Mouse (Mus musculus): Measurements from ENCODE around the gene Rnps1.
"Not testable (repeated sequence)": the region's sequence is repeated elsewhere in the genome, so short reads cannot be mapped to it uniquely, and the experiment has no call there.

Rnps1 gene

DNA sequence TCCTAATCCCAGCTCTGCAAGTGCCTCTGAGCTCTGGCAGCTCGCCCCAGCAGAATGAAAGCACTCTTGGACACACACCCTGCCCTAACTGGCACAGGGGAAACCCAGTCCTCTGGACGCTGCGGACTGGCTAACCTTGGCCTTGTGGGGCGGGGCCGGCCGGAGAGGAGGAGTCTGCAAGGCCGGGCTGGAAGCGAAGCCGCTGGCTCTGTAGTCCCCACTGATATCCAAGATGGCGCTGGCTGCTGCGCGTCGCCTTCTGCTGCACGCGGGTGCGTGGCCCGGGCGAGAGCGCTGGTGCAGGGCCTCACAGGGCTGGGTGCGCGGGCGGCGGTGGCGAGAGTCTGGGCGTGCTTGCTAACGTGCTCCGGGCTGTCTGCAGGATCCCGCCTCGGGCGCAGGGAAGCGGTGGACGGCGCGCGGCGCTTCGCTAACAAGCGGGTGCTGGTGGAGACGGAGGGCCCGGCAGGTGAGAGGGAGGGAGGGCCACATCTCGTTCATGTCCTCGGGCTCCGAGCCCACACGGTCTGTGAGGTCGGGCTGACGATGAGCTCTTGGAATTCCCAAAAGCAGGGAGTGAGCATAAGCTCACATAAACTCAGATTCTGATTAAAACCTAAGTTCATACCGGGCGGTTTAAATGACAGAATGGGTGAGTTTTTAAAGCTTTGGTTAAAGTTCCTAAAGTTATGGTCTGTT, 12.3 kb downstream of the Rnps1 start, which contains the start of gene Eci1:
Eci1 (plus strand) TSS at position 171 of the 699 bp plus-strand sequence.
- DNase-seq (ENCODE audit: inconsistent age in 2 of 2, low spot score in 1 of 2) = peak; percentile 99

DNA sequence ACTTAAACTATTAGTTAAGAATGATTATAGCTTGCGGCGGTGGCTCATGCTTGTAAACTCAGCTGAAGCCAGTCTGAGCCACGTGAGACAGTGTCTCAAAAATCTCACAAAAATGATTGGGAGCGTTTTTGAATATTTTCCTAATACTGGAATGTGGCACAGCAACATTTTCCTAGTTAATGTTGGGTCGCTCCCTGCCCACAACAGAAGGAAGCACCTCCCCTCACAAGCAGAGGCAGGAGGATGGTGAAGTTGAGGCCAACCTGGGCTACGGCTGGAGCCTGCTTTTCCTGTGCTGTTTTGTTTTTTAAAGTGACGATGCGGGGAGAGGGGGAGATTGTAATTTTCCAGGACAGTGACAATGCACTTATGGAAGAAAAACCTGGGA, 12.8 kb downstream of the Rnps1 start:
- peak in 1 of 2 experiments; percentile 78 for DNase-seq (ENCODE audit: inconsistent age in 2 of 2, low spot score in 1 of 2)

DNA sequence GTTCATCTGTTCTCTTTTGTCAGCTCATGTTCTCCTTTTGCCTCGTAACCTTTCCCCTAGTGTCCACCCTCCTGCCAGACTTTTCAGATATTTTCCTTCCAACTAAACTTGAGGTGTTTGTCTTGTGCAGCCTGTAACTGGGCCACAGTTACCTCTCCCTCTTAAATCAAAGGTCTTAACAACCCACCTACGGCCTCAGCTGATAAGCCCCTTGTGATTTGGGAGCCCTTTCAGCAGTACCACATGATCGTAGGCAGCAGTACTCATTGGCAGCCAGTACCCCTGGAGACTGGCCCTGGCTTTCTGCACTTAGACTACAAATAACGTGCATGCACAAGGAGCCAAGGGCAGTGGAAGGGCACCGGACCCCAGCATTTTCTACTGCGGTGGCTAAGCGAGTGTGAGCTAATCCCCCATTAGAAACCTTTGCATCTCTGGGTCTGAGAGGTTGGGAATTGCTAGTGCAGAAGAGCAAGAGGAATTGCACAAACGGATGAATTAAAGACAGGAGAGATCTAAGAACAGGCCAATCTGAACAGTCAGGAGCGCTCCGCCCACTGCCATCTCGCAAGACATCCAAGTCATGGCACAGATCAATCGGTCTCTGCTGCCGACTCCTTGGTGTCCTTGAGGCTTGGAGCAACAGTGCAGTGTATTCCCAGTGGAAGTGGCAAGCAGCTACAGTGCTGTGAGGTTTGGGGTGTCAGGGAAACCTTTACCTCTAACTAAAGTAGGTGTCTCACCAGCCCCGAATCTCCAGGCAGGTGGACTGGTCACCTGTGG, 15.0 kb downstream of the Rnps1 start:
- peak; percentile 64 to 81 for DNase-seq (ENCODE audit: inconsistent age in 2 of 2, low spot score in 1 of 2)

DNA sequence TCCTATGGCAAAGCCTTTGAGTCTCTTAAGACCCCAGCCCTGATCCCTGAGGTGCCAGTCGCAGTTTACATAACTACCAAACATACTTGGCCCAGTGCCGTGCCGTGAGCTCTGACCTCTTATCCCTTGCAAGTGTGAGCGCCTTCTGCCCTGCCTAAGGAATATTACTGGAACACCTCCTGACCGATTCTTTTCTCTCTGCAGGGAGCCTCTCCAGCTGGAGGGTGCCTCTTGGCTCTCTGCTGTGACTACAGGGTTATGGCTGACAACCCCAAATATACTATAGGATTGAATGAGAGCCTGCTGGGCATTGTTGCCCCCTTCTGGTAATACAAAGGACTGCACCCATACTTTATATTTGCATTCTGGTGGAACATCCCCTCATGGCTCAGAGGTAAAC, 22.7 kb downstream of the Rnps1 start:
- DNase-seq (ENCODE audit: inconsistent age in 2 of 2, low spot score in 1 of 2) = peak in 1 of 2 experiments; percentile 83

DNA sequence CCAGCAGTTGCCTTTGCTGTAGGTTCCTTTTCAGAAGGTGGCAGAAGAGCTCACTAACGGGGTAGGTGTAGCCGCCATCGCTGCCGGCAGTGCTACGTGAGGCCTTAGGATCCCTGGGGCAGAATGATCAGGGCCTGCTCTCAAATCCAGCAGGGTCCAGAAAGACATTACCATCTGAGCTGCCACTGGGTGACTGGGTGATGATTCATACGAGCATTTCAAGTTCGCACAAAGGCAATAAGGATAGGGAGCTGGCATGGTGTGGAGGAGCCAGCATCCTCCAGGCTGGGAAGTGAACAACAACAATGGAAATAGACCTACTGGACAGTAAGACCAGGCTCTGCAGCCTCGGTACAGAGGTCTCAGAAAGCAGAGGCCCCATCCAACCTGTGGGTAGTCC, 26.0 kb downstream of the Rnps1 start:
- DNase-seq (ENCODE audit: inconsistent age in 2 of 2, low spot score in 1 of 2) = peak in 1 of 2 experiments; percentile 68

DNA sequence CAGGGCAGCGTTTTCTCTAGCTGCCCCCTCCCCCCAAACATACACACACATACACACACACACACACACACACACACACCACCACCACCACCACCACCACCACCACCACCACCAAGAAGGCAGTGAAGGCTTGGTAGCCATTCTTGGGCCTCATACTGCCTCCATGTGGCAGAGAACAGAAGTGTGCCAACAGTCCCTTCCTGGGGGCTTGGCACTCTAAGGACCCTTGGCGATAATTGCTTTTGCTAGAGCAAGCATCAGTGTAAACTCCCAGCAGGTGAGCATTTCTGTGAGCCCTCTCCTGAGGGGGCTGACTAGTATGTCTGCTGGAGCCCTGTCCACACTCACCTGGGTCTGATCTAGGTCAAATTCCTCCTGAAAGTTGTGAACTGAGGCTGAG, 26.8 kb downstream of the Rnps1 start:
- DNase-seq (ENCODE audit: inconsistent age in 2 of 2, low spot score in 1 of 2) = no peak

DNA sequence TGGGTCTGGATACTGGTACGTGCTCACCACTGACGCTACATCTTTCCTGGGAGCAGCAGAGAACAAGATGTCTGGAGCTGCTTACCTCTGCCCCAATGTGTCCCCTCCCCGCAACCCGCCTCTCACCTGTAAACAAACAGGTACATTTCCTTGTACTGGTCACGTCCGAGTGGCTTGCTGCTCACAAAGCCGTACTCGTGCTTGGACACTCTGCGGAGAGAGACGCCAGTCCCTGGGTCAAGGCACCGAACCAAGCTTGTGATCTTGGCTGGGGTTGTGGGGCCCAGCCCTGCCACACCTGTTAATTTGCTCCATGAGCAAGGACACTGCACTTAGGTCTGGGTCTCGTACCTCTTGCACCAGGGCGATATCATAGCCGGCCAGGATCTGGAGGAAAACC, 27.7 kb downstream of the Rnps1 start:
- DNase-seq (ENCODE audit: inconsistent age in 2 of 2, low spot score in 1 of 2) = no peak

DNA sequence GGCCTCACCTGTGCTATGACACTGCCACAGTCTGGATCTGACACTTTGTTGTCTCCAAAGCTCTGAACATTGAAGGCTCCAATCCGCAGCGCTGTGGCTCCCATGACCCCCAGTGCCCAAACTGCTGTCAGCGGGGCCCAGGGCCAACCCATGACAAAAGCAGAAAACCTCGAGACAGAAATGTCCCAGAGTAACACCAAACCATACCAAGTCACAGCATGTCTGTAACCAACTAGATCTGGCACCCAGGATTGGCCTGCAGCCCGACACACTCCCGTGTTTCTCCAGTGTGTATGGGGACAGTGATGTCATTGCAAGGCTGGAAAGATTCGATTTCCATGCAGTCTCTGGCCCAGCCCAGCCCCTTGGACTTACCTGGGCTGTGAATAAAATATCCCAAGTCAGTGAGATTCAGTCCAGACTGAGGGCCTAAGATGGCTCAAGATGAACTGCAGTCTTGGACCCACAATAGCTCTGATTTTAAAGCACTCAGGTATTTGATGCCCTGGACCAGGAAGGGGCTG, 28.3 kb downstream of the Rnps1 start, which contains the start of gene Dnase1l2:
Dnase1l2 (minus strand) TSS at position 474 of the 524 bp plus-strand sequence.
- no peak for DNase-seq (ENCODE audit: inconsistent age in 2 of 2, low spot score in 1 of 2)

DNA sequence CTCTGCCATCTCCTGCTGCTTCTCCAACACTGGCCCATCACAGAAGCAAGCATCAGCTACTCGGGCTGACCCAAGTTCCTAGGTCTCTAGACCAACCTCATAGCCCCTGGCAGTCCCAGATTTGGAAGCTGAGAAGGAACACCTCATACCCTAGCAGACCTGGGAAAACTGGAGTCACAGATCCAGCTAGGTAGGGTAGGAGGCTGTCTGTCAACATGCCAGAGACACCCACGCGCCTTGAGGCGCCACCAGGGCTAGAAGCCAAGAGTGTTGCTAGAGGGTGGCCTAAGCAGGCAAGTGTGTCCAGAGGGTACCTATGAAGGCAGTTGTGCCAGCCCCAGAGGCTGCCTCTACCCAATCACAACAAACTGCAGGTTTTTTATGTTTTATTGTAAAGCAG, 29.0 kb downstream of the Rnps1 start:
- DNase-seq (ENCODE audit: inconsistent age in 2 of 2, low spot score in 1 of 2) = no peak

DNA sequence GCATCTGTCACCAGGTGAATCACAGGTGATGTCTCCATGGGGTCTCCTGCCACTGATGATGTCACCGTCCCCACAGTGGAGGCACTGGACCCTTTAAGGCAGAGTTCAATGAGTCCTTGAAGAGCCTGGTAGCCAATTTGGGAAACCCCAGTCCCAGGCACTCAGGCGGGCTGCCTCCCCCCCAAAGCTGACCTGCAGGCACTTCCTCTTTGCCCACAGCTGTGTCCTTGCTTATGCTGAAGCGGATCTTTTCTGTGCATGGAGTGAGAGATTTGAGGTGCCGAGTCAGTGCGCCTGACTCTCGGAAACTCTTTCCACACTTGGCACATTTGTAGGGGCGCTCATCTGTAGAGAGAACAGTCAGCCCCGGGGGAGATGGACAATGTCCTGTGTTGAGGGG, 32.2 kb downstream of the Rnps1 start:
- DNase-seq (ENCODE audit: inconsistent age in 2 of 2, low spot score in 1 of 2) = no peak

DNA sequence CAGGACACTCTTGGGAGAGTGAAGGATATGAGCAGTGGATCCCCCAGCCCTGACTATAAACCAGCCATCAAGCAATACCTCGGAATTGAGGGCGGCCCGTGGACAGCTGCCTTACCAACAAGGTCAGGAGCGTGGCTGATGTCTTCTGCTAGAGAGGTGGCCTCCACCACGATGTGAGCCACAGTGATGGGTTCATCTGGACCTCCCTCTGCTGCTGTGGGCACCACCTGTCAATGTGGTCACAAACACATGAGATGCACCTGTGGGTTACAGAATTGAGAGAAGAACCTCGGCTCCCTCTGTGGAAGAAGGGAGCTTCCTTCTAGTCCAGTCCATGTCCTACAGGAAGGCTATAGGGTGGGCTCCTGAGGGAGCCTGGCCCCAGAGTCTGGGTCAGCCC, 35.1 kb downstream of the Rnps1 start:
- DNase-seq (ENCODE audit: inconsistent age in 2 of 2, low spot score in 1 of 2) = no peak

DNA sequence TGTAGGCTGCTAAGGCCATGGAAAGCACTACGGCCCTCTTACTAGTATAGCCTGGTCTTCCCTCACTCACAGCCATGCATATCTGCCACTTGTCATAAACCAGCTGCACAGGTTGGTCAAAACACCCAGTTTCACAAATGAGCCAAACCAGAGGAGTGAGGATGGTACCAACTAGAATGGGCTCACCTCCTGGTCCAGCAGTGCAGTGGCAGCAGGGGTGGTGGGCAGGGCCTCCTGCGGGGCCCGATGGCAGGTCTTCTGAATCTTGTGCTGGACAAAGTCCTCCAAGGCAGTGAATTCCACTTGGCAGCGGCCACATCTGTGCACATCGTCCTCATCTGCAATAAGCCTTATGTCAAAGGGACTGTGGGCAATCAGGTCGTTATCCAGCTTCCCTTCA, 36.9 kb downstream of the Rnps1 start:
- no peak for DNase-seq (ENCODE audit: inconsistent age in 2 of 2, low spot score in 1 of 2)

DNA sequence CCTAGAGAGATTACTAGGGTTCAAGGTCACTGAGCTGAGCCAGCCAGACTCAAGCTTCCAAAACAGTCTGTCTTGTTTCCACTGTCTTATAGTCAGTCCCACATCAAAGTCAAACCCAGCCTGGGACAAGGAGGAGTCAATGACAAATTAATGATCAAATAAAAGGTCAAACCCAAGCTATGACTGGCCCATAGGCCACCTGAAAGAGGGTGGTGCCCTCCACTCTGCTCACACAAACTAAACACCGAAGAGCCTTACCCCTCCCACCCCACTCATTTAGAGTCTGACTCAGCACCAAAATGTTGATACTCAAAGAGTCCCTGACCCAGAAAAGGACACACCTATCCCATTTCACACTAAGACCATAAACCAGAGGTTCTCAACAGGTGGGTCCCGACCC, 39.0 kb downstream of the Rnps1 start:
- DNase-seq (ENCODE audit: inconsistent age in 2 of 2, low spot score in 1 of 2) = peak; percentile 48 to 73

DNA sequence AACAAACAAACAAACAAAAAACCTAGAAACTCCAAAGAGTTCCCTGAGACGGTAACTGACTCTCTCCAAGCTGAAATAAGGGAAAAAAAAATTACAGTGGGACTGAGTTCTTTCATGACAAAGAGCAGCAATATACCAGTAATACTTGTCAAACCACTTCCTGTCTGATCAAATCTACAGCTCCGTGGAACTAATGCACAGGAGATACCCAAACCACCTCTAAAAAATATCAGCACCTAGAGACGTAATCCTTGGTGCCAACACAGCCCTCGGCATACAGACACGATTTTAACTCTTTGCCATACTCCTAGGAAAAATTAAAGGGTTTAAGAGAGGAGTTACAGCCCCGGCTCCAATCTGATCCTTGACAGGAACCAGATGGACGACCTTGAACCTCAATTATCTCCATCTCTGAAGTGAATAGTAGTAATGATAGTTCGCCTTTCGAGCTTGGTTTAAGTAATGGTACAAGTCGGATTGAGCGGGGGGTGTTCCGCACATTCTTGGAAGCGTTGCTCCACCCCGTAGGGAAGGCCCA, 39.9 kb downstream of the Rnps1 start:
- no peak for DNase-seq (ENCODE audit: inconsistent age in 2 of 2, low spot score in 1 of 2)

DNA sequence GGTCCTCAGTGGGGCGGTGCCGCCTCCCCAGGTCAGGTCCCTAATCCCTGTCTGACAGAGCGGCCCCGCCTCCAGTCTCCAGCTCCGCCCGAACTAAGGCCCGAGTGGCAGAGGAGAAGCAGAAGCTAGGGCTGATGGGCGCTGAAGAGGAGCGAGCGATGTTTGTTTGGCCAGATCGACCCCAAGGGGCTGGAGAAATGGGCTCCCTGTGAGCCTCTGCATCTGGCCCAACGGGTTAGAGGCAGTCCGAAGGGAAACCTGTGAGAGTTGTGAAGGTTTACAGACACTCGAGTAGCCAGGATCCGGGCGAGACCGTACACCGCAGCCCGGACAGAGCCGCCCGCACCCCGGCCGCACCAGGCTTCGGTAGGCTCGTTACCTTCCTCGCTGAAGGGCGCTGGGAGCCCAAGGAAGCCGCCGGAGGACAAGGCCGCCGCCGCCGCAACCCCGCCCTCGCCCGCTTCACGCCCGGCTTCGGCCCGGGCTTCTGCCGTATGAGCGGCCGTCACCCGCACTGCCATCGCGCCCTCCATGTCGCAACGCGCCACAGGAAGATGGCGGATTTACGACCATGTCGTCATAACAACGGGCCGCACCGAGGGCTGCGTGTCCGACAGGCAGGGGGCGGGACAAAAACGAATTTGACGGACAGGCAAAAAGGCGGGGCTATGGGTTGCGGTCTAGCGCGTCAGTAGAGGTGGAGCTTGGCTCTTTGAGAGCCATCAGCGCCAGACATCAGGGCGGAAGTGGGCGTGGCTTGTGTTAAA, 40.6 kb downstream of the Rnps1 start:
- peak; percentile 100 for DNase-seq (ENCODE audit: inconsistent age in 2 of 2, low spot score in 1 of 2)

DNA sequence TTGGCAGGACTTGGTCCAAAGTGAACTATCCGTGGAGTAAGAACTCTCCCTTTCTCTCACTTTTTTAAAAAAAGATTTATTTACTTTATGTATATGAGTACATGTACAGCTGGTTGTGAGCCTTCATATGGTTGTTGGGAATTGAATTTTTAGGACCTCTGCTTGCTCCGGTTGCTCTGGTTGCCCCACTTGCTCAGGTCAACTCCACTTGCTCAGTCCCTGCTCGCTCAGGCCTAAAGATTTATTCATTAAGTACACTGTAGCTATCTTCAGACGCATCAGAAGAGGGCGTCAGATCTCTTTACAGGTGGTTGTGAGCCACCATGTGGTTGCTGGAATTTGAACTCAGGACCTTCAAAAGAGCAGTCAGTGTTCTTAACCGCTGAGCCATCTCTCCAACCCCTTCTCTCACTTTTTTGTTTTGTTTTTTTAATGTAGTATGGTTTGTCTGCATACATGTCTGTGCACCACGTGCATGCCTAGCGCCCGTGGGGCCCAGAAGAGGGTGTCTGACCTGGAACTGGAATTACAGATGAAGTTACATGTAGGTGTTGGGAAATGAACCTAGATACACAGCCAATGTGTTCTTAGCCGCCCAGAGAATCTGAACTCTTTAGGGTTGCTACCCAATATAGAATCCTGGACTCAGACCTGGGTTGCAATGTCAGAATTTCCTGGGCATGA, 41.3 kb downstream of the Rnps1 start:
- DNase-seq (ENCODE audit: inconsistent age in 2 of 2, low spot score in 1 of 2) = not testable (repeated sequence)

DNA sequence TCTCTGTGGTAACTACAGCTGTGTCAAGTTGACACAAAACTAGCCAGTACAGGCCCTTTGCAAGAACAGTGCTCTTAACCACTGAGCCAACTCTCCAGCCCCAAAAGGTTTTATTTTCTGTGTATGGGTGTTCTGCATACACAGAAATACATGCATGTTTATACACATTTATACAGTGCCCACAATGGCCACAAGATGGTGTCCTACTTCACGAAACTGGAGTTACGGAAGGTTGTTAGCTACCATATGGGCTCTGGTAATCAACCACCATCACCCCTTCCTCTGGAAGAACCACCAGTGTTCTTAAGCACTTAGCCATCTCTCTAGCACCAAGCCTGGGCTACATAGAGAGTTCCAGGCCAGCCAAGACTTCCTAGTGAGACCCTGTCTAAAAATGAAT, 47.2 kb downstream of the Rnps1 start:
- peak in 1 of 2 experiments; percentile 77 for DNase-seq (ENCODE audit: inconsistent age in 2 of 2, low spot score in 1 of 2)

DNA sequence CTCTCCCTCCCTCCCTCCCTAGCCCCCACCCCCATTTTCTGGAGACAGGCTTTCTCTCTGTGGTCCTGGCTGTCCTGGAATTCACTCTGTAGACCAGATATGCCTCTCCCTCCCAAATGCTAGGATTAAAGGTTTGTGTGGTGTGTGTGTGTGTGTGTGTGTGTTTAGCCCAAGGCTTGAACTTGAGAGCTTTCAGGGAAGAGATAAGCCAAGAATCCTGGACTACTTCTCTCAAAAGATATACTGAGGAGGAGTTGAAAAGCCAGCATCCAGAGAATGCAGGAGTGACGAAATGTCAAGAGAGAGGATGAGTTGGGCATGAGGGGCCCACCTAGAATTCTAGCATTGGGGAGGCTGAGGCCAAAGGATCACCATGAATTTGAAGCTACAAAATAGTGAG, 48.6 kb downstream of the Rnps1 start:
- no peak for DNase-seq (ENCODE audit: inconsistent age in 2 of 2, low spot score in 1 of 2)

DNA sequence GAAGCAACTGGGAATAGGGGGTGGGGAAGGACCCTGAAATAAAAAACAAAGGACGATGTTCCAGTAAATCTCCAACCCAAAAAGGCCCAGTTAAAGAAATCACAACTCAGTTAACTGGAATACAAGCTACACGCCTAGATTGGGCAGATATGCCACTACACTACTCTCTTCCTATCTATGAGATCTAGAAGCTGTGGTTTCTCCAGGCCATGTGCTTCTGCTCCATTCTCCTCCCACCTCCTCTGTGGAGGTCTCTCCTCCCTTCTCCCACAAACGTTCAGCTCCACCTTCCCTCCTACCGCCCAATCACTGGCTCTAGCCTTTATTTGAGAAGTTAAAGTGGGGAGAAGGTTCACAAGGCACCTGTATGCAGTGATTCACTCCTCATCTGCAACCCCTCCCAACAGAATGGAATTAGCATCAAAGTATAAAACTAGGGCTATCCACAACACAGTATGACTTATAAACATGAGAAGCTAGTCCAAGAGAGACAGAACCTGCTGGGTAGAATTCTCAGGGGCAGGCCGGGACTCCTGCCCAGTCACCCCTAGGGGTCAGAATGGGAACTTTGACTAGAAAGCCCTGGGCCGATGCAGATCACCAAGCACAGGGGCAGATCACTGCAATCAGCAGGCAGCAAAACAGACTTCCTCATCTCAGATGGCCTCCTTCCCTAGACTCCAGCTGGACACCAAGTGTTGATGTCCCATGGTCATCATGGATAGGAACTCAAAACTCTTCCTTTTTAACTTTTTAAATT, 49.2 kb downstream of the Rnps1 start:
- DNase-seq (ENCODE audit: inconsistent age in 2 of 2, low spot score in 1 of 2) = no peak

Measured in adrenal gland, adult (tissue).